Mouse (Mus musculus): ENCODE measurements around the gene Hc.

The Hc gene

GRCm38 (mm10) chr2:34948622-34949021 is 112.6 kb downstream of the Hc start:
- DNase-seq = no peak

DNA sequence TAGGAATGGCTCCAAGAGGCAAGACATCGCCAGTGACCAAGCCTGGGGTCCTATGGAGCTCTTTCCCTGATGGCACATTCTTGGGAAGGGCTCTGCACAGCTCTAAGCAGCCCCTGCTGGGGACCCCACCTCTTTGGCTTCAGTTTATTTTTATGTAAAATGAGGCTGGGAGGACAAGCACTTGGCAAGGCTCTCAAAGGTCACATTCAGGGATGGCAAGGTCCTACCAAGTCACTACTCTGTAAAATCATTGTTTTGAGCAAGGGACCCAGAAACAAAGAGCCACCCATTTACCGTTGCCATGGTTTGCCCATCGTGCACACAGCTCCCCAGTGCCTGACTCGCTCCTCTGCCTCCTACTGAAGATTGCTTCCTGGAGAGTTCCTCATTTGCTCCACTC is 115.2 kb downstream of the Hc start:
- no peak for DNase-seq

GRCm38 (mm10) chr2:34945580-34945979 is 115.7 kb downstream of the Hc start:
- no peak for DNase-seq

DNA sequence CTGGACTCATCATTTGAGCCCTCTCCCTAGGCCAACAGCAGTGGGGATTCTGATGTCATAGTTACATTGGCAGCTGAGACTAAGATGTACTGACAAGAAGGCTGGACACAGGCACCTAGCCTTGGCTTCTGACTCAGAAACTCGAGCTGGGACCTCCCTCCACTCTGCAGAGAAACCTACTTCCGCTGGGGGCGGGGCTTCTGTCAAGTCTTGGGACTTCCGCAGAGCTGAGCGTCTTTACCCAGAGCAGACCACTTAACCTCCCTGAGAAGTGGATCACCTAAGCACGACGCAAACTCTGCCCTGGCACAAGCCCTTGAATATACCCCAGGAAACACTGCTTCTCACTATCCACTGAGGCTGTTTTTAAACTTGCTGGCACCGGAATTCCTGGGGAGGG is 116.5 kb downstream of the Hc start:
- peak; percentile 91 for DNase-seq

DNA sequence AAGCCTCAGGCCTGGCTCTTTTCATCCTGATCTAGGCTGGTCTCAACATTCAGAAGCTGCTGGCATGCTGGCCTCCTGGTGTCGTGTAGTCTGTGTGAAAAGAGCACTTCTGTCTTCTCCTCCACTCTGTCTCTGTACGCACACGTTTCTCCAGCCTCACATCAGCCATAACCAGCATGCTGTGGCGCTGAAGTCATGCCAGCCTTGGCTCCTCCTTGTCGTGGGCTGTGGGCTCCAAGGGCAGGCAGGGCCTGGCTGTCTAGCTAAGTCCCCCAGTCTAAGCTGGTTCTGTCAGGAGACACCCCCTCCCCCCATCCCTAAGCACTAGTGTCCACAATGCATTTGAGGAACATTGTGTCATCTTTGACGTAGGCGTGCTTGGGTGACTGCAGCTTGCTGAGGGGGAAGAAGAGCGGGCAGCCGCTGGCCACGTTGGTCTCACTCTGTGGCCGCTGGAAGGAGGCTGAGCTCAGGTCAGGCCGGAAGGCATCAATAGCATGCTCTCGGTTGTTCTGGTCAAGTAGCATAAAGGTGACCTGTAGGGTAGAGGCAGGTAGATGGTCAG is 117.6 kb downstream of the Hc start:
- DNase-seq = peak; percentile 17

- no peak for DNase-seq
Observed at GRCm38 (mm10) chr2:34941061-34941675, 120.1 kb downstream of the Hc start.

DNA sequence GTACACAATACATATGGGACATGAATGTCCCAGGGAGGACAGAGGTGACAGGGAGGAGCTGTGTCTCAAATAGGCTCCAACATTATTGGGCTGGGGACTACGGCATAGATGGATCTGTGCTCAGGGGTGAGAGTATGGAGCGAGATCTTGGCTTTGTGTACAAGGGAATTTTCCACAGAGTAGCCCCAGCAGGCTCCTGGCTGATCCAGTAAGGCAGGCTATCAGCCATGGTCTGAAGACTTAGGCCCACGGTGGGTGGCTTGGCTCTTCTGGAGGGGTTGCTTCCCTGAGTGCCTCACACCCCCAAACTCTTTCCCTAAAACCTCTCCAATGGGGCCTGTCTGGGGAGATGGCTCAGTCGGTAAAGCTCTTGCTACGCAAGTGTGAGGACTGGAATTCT is 121.0 kb downstream of the Hc start:
- DNase-seq = no peak

- DNase-seq = peak; percentile 21
Observed at GRCm38 (mm10) chr2:34938269-34939208, 122.7 kb downstream of the Hc start.

DNA sequence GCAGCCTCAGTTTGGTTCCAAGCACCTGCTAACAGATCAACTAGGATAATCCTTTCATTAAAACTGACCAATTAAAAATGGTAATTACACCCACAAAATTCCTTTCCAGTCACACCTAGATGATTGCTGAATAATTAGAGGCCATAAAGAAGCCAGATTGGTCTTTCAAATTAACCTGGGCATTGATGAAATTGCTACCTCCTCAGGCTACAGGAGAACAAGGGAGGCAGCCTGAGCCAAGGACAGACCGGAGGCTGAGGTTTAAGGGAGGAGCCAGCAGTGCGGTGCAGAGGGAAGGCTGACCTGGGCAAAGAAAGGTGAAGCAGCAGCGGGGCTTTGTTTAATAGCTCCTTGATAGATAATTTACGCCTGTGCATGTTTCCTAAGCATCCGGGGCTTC is 123.8 kb downstream of the Hc start:
- no peak for DNase-seq
